Comparison of ENCODE assay signal across 9 mouse cellular contexts in the genomic region with DNA sequence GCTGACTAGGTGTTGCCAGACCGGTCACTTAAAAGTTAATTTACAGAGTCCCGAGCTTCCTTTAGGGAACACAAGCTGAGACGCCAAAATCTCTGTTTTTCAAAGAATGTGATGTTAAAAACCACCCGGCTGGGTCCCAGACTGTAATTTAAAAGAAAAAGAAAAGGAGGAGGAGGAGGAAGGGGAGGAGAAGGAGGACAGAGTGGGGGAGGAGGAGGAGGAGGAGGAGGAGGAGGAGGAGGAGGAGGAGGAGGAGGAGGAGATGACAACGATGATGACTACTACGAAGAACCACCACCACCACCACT. TPM values are rescaled to one million over a fixed set of nuclear protein-coding genes. Genes with fewer than 3 reads are reported as not detected.
DNase-seq lines count a peak whose midpoint lies in the region; ATAC-seq and TF ChIP-seq lines count a peak whose summit lies in the region.
"Had no signal": no experiment of that assay in that cellular context is flagged by ENCODE, and none has a peak within 500 bp of the region (broad histone marks: within the 10 kb centered on the region; RNA-seq: fewer than 3 reads in every experiment).

No protein-coding gene starts in this region.

- H3K36me3 ChIP-seq in lung, embryonic 14.5 days (ENCODE audit: insufficient read depth): no peaks in the 10 kb centered on the region
- no peaks in the 10 kb centered on the region for H3K36me3 ChIP-seq in limb, embryonic 11.5 days (ENCODE audit: control insufficient read depth, insufficient read depth, low read length)
- no peaks in the 10 kb centered on the region for H3K36me3 ChIP-seq in stomach, embryonic 15.5 days

- no peaks in the 10 kb centered on the region for H3K27me3 ChIP-seq in cerebellum, adult 2 months (ENCODE audit: control insufficient read depth, insufficient read depth, low read length)
- no peaks in the 10 kb centered on the region for H3K27me3 ChIP-seq in lung, embryonic 14.5 days (ENCODE audit: insufficient read depth, low read length)
- no peaks in the 10 kb centered on the region for H3K27me3 ChIP-seq in limb, embryonic 11.5 days (ENCODE audit: control insufficient read depth, insufficient read depth, low read length)
- H3K27me3 ChIP-seq in stomach, embryonic 15.5 days (replicated peaks): no peaks in the 10 kb centered on the region
- H3K27me3 ChIP-seq: Patski had no signal

- peak overlapping the region; percentile 57 for H3K4me2 ChIP-seq in lung, embryonic 14.5 days
- H3K4me2 ChIP-seq in limb, embryonic 11.5 days (ENCODE audit: low read depth, severe bottlenecking): no peak overlapping the region; the same call in 1 of the 2 replicates
- peak overlapping the region; percentile 52 for H3K4me2 ChIP-seq in stomach, embryonic 15.5 days

- H3K4me1 ChIP-seq in cerebellum, adult 2 months (ENCODE audit: control insufficient read depth, insufficient read depth, low read length): no peaks in the 10 kb centered on the region
- peaks cover 9% of the 10 kb centered on the region; the same call in 1 of the 2 replicates for H3K4me1 ChIP-seq in lung, embryonic 14.5 days (ENCODE audit: insufficient read depth)
- peaks cover 6% of the 10 kb centered on the region; the same call in 1 of the 2 replicates for H3K4me1 ChIP-seq in limb, embryonic 11.5 days (ENCODE audit: control insufficient read depth, insufficient read depth, low read length)
- H3K4me1 ChIP-seq in stomach, embryonic 15.5 days: 0 out of 2 replicates have a peak, but pooled peaks cover 6% of the 10 kb centered on the region

- no peak for ATAC-seq in lung, embryonic 14.5 days (ENCODE audit: insufficient read depth)
- ATAC-seq in limb, embryonic 11.5 days (ENCODE audit: insufficient number of reproducible peaks, low FRiP score, low TSS enrichment, low read depth): no peak
- ATAC-seq in stomach, embryonic 15.5 days (ENCODE audit: insufficient read depth, low FRiP score, low read depth): no peak

- no peak overlapping the region for H3K9ac ChIP-seq in lung, embryonic 14.5 days
- H3K9ac ChIP-seq in limb, embryonic 11.5 days (ENCODE audit: low read length): no peak overlapping the region
- no peak overlapping the region for H3K9ac ChIP-seq in stomach, embryonic 15.5 days

- peak overlapping the region; percentile 42 for H3K4me3 ChIP-seq in cerebellum, adult 2 months (replicated peaks; ENCODE audit: insufficient read depth, low read depth, low read length)
- H3K4me3 ChIP-seq in lung, embryonic 14.5 days (ENCODE audit: low read depth, low read length): peak overlapping the region; percentile 15
- H3K4me3 ChIP-seq in limb, embryonic 11.5 days (ENCODE audit: low read depth, low read length): 0 out of 2 replicates have a peak overlapping the region, but pooled peaks have one; percentile 19
- peak overlapping the region; percentile 22; the same call in 1 of the 2 replicates for H3K4me3 ChIP-seq in stomach, embryonic 15.5 days (replicated peaks)

- WGBS in cerebellum, adult 2 months: 11% methylated on average over 6 of the region's 6 CpGs
- 18% methylated on average over 6 of the region's 6 CpGs for WGBS in lung, embryonic 14.5 days
- 8% methylated on average over 6 of the region's 6 CpGs for WGBS in limb, embryonic 11.5 days
- 18% methylated on average over 6 of the region's 6 CpGs for WGBS in stomach, embryonic 15.5 days

- no peak overlapping the region for H3K27ac ChIP-seq in cerebellum, adult 2 months (ENCODE audit: insufficient read depth, low read length)
- H3K27ac ChIP-seq in lung, embryonic 14.5 days (ENCODE audit: low read depth): peak overlapping the region; percentile 81
- no peak overlapping the region for H3K27ac ChIP-seq in limb, embryonic 11.5 days (replicated peaks; ENCODE audit: low read depth, low read length)
- H3K27ac ChIP-seq in stomach, embryonic 15.5 days: peak overlapping the region; percentile 52

- no peak for TF ChIP-seq CTCF in cerebellum, adult 2 months (IDR thresholded peaks at IDR 0.05; ENCODE audit: borderline replicate concordance, insufficient read depth, low read depth, low read length)
- no peak for TF ChIP-seq CTCF in lung, embryonic 14.5 days (IDR thresholded peaks at IDR 0.05; ENCODE audit: low read depth)

- intact Hi-C loops in left cerebral cortex, postnatal 4 days (cut with DNase I): loop anchor here (2.0 kb wide), 1 partner anchor 214 kb away; no protein-coding TSS in a partner anchor

- H3K9me3 ChIP-seq in lung, embryonic 14.5 days (ENCODE audit: low read depth, low read length): no peaks in the 10 kb centered on the region
- H3K9me3 ChIP-seq in limb, embryonic 11.5 days (ENCODE audit: control insufficient read depth, low read length): no peaks in the 10 kb centered on the region
- H3K9me3 ChIP-seq in stomach, embryonic 15.5 days: no peaks in the 10 kb centered on the region

- no peak for DNase-seq in cerebellum, adult 2 months
- DNase-seq in cerebellum, postnatal 4 days (ENCODE audit: low spot score in 2 of 2): no peak
- DNase-seq in lung, embryonic 14.5 days: peak; percentile 52
- DNase-seq in lung, postnatal 36 days: no peak
- DNase-seq in limb, embryonic 11.5 days (ENCODE audit: low spot score): no peak
- no peak for DNase-seq in left cerebral cortex, postnatal 4 days
- no peak for DNase-seq in adrenal gland, postnatal 36 days

- TF ChIP-seq POLR2A in cerebellum, adult 2 months (IDR thresholded peaks at IDR 0.05; ENCODE audit: borderline replicate concordance, insufficient read depth, low read length): no peak

RNA-seq across cellular contexts. Expression of a gene that starts 30.3 kb away (rescaled TPM):
- 0.26 TPM in 1 of 2 replicates, not detected in the other for polyA plus RNA-seq in cerebellum, adult 2 months (2012; rRNA removed)
- polyA plus RNA-seq in lung, embryonic 14.5 days (2014; fragmentation: Nextera tagmentation; extraction: Ambion mirVana): 0.83 TPM in 1 of 2 replicates, not detected in the other
- polyA plus RNA-seq in limb, embryonic 11.5 days (2014; fragmentation: Nextera tagmentation; extraction: Ambion mirVana): 0.29 TPM in 1 of 2 replicates, not detected in the other
- 0.19 and 0.26 TPM in 2 replicates for polyA plus RNA-seq in stomach, embryonic 15.5 days (2015; fragmentation: Nextera tagmentation; extraction: Ambion mirVana)
- total RNA-seq in left cerebral cortex, postnatal 4 days (2021): not detected
- not detected for total RNA-seq in adrenal gland, postnatal 36 days (2021)
- polyA plus RNA-seq: Patski had no signal

RNA-seq across cellular contexts. Expression of a gene that starts 41.4 kb away (rescaled TPM):
- 28.5 and 32.3 TPM in 2 replicates for polyA plus RNA-seq in cerebellum, adult 2 months (2012; rRNA removed)
- 55.3 and 57.7 TPM in 2 replicates for polyA plus RNA-seq in lung, embryonic 14.5 days (2014; fragmentation: Nextera tagmentation; extraction: Ambion mirVana)
- 40.5 and 43.7 TPM in 2 replicates for polyA plus RNA-seq in limb, embryonic 11.5 days (2014; fragmentation: Nextera tagmentation; extraction: Ambion mirVana)
- polyA plus RNA-seq in stomach, embryonic 15.5 days (2015; fragmentation: Nextera tagmentation; extraction: Ambion mirVana): 76.7 and 80.1 TPM in 2 replicates
- total RNA-seq in left cerebral cortex, postnatal 4 days (2021): 10 to 100 TPM; 19.6 to 22.0 TPM
- 10 to 100 TPM; 50.8 to 56.2 TPM for total RNA-seq in adrenal gland, postnatal 36 days (2021)

Comparison
In these comparisons a context has a peak if more than half of its experiments do, and no peak if none do; other contexts are left out.
1. H3K27ac ChIP-seq: peak in lung, embryonic 14.5 days (single experiment) and stomach, embryonic 15.5 days (single experiment); none in cerebellum, adult 2 months (single experiment) and limb, embryonic 11.5 days (single experiment).
2. Peak in every context shown above with its lines, with median percentiles within 50 percentile points of each other: H3K4me3 ChIP-seq.